Mouse (Mus musculus): Measurements from ENCODE around the gene B4galnt4. TPM values are rescaled to one million over a fixed set of nuclear protein-coding genes. Genes with fewer than 3 reads are reported as not detected.

B4galnt4 gene
- polyA plus RNA-seq, 2 experiments: 0.39 to 0.64 TPM

- Histone ChIP-seq H3K27ac (no peak overlapping the region), H3K4me3 (ENCODE audit: insufficient read depth in 1 of 2, low read depth in 2 of 2, low read length in 2 of 2) (no peak overlapping the region), H3K27me3 (ENCODE audit: control insufficient read depth, insufficient read depth, low read length) (peaks cover 2% of the 10 kb centered on the region; the same call in 1 of the 2 replicates), H3K4me2 (ENCODE audit: low read depth) (no peak overlapping the region), H3K9ac (replicated peaks) (no peak overlapping the region), H3K9me3 (ENCODE audit: control insufficient read depth, low read length) (no peaks in the 10 kb centered on the region), H3K36me3 (replicated peaks; ENCODE audit: control insufficient read depth, insufficient read depth, low read depth) (no peaks in the 10 kb centered on the region), H3K4me1 (replicated peaks; ENCODE audit: control insufficient read depth in 2 of 2, insufficient read depth in 2 of 2, low read length in 1 of 2) (no peaks in the 10 kb centered on the region)
- TF ChIP-seq EP300 (IDR thresholded peaks at IDR 0.05; ENCODE audit: low read depth) (no peak), CTCF (IDR thresholded peaks at IDR 0.05; ENCODE audit: low read depth) (no peak)
- ATAC-seq (ENCODE audit: insufficient read depth) (no peak), DNase-seq (ENCODE audit: low read depth in 3 of 3, low spot score in 3 of 3) (no peak)
- WGBS (ENCODE audit: insufficient replicate concordance): 39% methylated on average over 34 of the region's 34 CpGs
Measured at GRCm38 (mm10) chr7:141079481-141080449, 18.9 kb downstream of the B4galnt4 start.

GRCm38 (mm10) chr7:141087894-141088293 lies 27.0 kb downstream of the B4galnt4 start:
- no peak for DNase-seq (ENCODE audit: low read depth in 3 of 3, low spot score in 3 of 3)
- TF ChIP-seq EP300 (IDR thresholded peaks at IDR 0.05; ENCODE audit: low read depth) (no peak), CTCF (IDR thresholded peaks at IDR 0.05; ENCODE audit: low read depth) (no peak)
- Histone ChIP-seq H3K27ac (no peak overlapping the region), H3K9ac (replicated peaks) (no peak overlapping the region), H3K27me3 (ENCODE audit: control insufficient read depth, insufficient read depth, low read length) (peaks cover 25% of the 10 kb centered on the region), H3K4me3 (ENCODE audit: insufficient read depth in 1 of 2, low read depth in 2 of 2, low read length in 2 of 2) (no peak overlapping the region), H3K9me3 (ENCODE audit: control insufficient read depth, low read length) (no peaks in the 10 kb centered on the region), H3K4me1 (replicated peaks; ENCODE audit: control insufficient read depth in 2 of 2, insufficient read depth in 2 of 2, low read length in 1 of 2) (peaks cover 7% of the 10 kb centered on the region in 2 experiments; a peak in 3 of 4 replicates), H3K4me2 (ENCODE audit: low read depth) (no peak overlapping the region), H3K36me3 (replicated peaks; ENCODE audit: control insufficient read depth, insufficient read depth, low read depth) (no peaks in the 10 kb centered on the region)
- WGBS (ENCODE audit: insufficient replicate concordance): 16% methylated on average over 8 of the region's 8 CpGs
- ATAC-seq (ENCODE audit: insufficient read depth): no peak

GRCm38 (mm10) chr7:141088473-141088872 lies 27.6 kb downstream of the B4galnt4 start:
- Histone ChIP-seq H3K36me3 (replicated peaks; ENCODE audit: control insufficient read depth, insufficient read depth, low read depth) (no peaks in the 10 kb centered on the region), H3K27me3 (ENCODE audit: control insufficient read depth, insufficient read depth, low read length) (peaks cover 25% of the 10 kb centered on the region), H3K9me3 (ENCODE audit: control insufficient read depth, low read length) (no peaks in the 10 kb centered on the region), H3K4me3 (ENCODE audit: insufficient read depth in 1 of 2, low read depth in 2 of 2, low read length in 2 of 2) (no peak overlapping the region), H3K27ac (no peak overlapping the region), H3K4me2 (ENCODE audit: low read depth) (no peak overlapping the region), H3K4me1 (replicated peaks; ENCODE audit: control insufficient read depth in 2 of 2, insufficient read depth in 2 of 2, low read length in 1 of 2) (peaks cover 8 to 10% of the 10 kb centered on the region in 2 experiments; a peak in 3 of 4 replicates), H3K9ac (replicated peaks) (no peak overlapping the region)
- DNase-seq (ENCODE audit: low read depth in 3 of 3, low spot score in 3 of 3) (no peak), ATAC-seq (ENCODE audit: insufficient read depth) (no peak)
- WGBS (ENCODE audit: insufficient replicate concordance): 9% methylated on average over 18 of the region's 18 CpGs
- no peak for TF ChIP-seq CTCF (IDR thresholded peaks at IDR 0.05; ENCODE audit: low read depth)
- TF ChIP-seq EP300 (IDR thresholded peaks at IDR 0.05; ENCODE audit: low read depth): no peak

- Histone ChIP-seq H3K4me3 (ENCODE audit: insufficient read depth in 1 of 2, low read depth in 2 of 2, low read length in 2 of 2) (no peak overlapping the region), H3K27me3 (ENCODE audit: control insufficient read depth, insufficient read depth, low read length) (peaks cover 25% of the 10 kb centered on the region), H3K9ac (replicated peaks) (no peak overlapping the region), H3K9me3 (ENCODE audit: control insufficient read depth, low read length) (no peaks in the 10 kb centered on the region), H3K36me3 (replicated peaks; ENCODE audit: control insufficient read depth, insufficient read depth, low read depth) (no peaks in the 10 kb centered on the region), H3K4me1 (replicated peaks; ENCODE audit: control insufficient read depth in 2 of 2, insufficient read depth in 2 of 2, low read length in 1 of 2) (peaks cover 8 to 10% of the 10 kb centered on the region in 2 experiments; a peak in 3 of 4 replicates), H3K4me2 (ENCODE audit: low read depth) (no peak overlapping the region), H3K27ac (no peak overlapping the region)
- 60% methylated on average over 8 of the region's 8 CpGs for WGBS (ENCODE audit: insufficient replicate concordance)
- DNase-seq (ENCODE audit: low read depth in 3 of 3, low spot score in 3 of 3): no peak
- ATAC-seq (ENCODE audit: insufficient read depth): no peak
- TF ChIP-seq CTCF (IDR thresholded peaks at IDR 0.05; ENCODE audit: low read depth): no peak
- TF ChIP-seq EP300 (IDR thresholded peaks at IDR 0.05; ENCODE audit: low read depth): no peak
Measured at GRCm38 (mm10) chr7:141090228-141090627, 29.3 kb downstream of the B4galnt4 start.

- H3K4me1 ChIP-seq (replicated peaks; ENCODE audit: control insufficient read depth in 2 of 2, insufficient read depth in 2 of 2, low read length in 1 of 2): peaks cover 17 to 26% of the 10 kb centered on the region in 2 experiments
- H3K27ac ChIP-seq: no peak overlapping the region
- ATAC-seq (ENCODE audit: insufficient read depth) (peak; percentile 88), DNase-seq (ENCODE audit: low read depth in 3 of 3, low spot score in 3 of 3) (peak; percentile 80 to 88 (median 81))
- TF ChIP-seq CTCF (IDR thresholded peaks at IDR 0.05; ENCODE audit: low read depth) (peak; percentile 99), EP300 (IDR thresholded peaks at IDR 0.05; ENCODE audit: low read depth) (no peak)
- WGBS (ENCODE audit: insufficient replicate concordance): 15% methylated on average over 37 of the region's 37 CpGs
- H3K9me3 ChIP-seq (ENCODE audit: control insufficient read depth, low read length): no peaks in the 10 kb centered on the region
- H3K27me3 ChIP-seq (ENCODE audit: control insufficient read depth, insufficient read depth, low read length): peaks cover 25% of the 10 kb centered on the region
- H3K4me2 ChIP-seq (ENCODE audit: low read depth): peak overlapping the region; percentile 61
- H3K9ac ChIP-seq (replicated peaks): no peak overlapping the region
- no peaks in the 10 kb centered on the region for H3K36me3 ChIP-seq (replicated peaks; ENCODE audit: control insufficient read depth, insufficient read depth, low read depth)
- H3K4me3 ChIP-seq (ENCODE audit: insufficient read depth in 1 of 2, low read depth in 2 of 2, low read length in 2 of 2): 0 out of 4 replicates have a peak overlapping the region, but pooled peaks of 1 of the 2 experiments have one; percentile 2
Measured at GRCm38 (mm10) chr7:141092051-141092735, 31.3 kb downstream of the B4galnt4 start.
